Mouse (Mus musculus) B cell, adult 67 days (primary cell): ENCODE results near the gene Atrnl1. TPM values are rescaled to one million over a fixed set of nuclear protein-coding genes. Genes with fewer than 3 reads are reported as not detected.

Experiments
- total RNA-seq, 2 experiments: library from RNA; stranded (reverse); gene quantifications; 4 replicates each; pipeline ENCODE4 v1.2.4; 2023

Gene Atrnl1
- total RNA-seq, result 10 to 100 TPM; 11.4 to 14.3 TPM

GRCm38 (mm10) chr19:57610476-57611261 is at the start of gene Atrnl1:
Gene Atrnl1, plus strand, starts transcription at chr19:57611034.

Other genes with a start within 250 kb of the Atrnl1 start
- 10 to 100 TPM in 1 of 2 experiments, 1 to 10 TPM in 1; 9.2 to 12.9 TPM for gene Trub1, start 158.1 kb upstream of the Atrnl1 start, total RNA-seq